Mouse (Mus musculus) frontal cortex, adult 2 months (tissue): ENCODE measurements at regions not wholly inside any gene's neighbourhood (a gene's known extent, or its start where the extent isn't known, plus 50 kb on each side); places are given as distances from the start of the nearest gene placed in this dataset.

Experiments
- DNase-seq, 2 experiments: peaks; one replicate each; pipeline ENCODE4 v3.0.0; 2022; ENCODE audit warnings: low spot score in 1 of 2; ENCODE audit errors: extremely low spot score in 1 of 2

GRCm38 (mm10) chr13:115287371-115287770 is 185.6 kb upstream of the Itga1 start:
- DNase-seq = peak in 1 of 2 experiments; percentile 68

GRCm38 (mm10) chr13:115266164-115266563 is 164.4 kb upstream of the Itga1 start:
- no peak for DNase-seq

GRCm38 (mm10) chr13:115257345-115257744 is 155.6 kb upstream of the Itga1 start:
- no peak for DNase-seq

GRCm38 (mm10) chr13:115252541-115252940 is 150.8 kb upstream of the Itga1 start:
- DNase-seq = no peak

GRCm38 (mm10) chr13:115231981-115232380 is 130.2 kb upstream of the Itga1 start:
- DNase-seq = peak in 1 of 2 experiments; percentile 9

GRCm38 (mm10) chr13:115230494-115230893 is 128.7 kb upstream of the Itga1 start:
- DNase-seq = peak; percentile 18 to 88

- no peak for DNase-seq
Measured at GRCm38 (mm10) chr13:115226824-115227223, 125.1 kb upstream of the Itga1 start.

- DNase-seq = no peak
Measured at GRCm38 (mm10) chr13:115219701-115220100, 117.9 kb upstream of the Itga1 start.

- no peak for DNase-seq
Measured at GRCm38 (mm10) chr13:115211285-115211684, 109.5 kb upstream of the Itga1 start.

- peak in 1 of 2 experiments; percentile 30 for DNase-seq
Measured at GRCm38 (mm10) chr13:115210643-115211208, 109.0 kb upstream of the Itga1 start.

GRCm38 (mm10) chr13:115209402-115210192 is 107.8 kb upstream of the Itga1 start:
- no peak for DNase-seq

- no peak for DNase-seq
Measured at GRCm38 (mm10) chr13:115206723-115207122, 105.0 kb upstream of the Itga1 start.

GRCm38 (mm10) chr13:115199166-115199565 is 97.4 kb upstream of the Itga1 start:
- no peak for DNase-seq

- no peak for DNase-seq
Measured at GRCm38 (mm10) chr13:115188066-115188465, 86.3 kb upstream of the Itga1 start.

GRCm38 (mm10) chr13:115187356-115187755 is 85.6 kb upstream of the Itga1 start:
- no peak for DNase-seq

GRCm38 (mm10) chr13:115182211-115182870 is 80.6 kb upstream of the Itga1 start:
- no peak for DNase-seq

GRCm38 (mm10) chr13:115178175-115178917 is 76.6 kb upstream of the Itga1 start:
- DNase-seq = no peak

- DNase-seq = no peak
Measured at GRCm38 (mm10) chr13:115171347-115172062, 69.7 kb upstream of the Itga1 start.

GRCm38 (mm10) chr13:115165981-115166380 is 64.2 kb upstream of the Itga1 start:
- no peak for DNase-seq

GRCm38 (mm10) chr13:115162689-115163413 is 61.1 kb upstream of the Itga1 start:
- DNase-seq = no peak
